ENCODE assay signal across 9 mouse cellular contexts in the genomic region with DNA sequence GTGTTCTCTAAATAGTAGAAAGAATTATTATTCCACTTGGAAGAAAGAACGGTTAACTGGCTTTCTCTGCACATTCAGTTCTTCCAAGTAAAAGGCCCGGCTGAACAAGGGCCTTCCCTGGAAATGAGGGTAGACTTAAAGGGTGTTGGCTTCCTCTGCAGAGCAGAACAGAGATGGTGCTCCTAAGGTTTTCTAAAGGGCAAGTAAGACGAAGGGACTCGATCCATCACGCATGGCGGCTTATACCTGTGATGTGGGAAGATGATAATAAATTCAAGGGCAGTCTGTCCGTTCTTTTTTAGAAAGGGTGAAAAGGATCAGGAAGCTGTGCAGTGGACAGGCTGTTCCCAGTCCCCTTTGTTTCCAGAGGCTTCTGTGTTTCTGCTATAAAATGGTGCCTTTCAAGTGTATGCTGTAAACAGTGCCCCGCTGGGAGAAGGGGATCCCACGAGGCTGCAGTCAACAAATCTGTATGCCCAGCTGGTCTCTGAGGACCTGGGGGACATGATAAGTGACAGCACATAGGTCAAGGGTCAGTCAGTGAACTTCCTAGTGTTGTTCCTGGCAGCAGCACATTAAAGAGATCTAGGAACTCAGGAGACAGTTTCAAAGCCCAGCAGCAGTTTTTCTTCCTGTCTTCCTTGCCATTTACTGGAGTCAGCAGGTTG. TPM values are rescaled to one million over a fixed set of nuclear protein-coding genes. Genes with fewer than 3 reads are reported as not detected.
A peak's percentile ranks its signal among the peaks of the same experiment; 100 is the strongest.
DNase-seq lines count a peak whose midpoint lies in the region; ATAC-seq and TF ChIP-seq lines count a peak whose summit lies in the region.
"Had no signal": no experiment of that assay in that cellular context is flagged by ENCODE, and none has a peak within 500 bp of the region (broad histone marks: within the 10 kb centered on the region; RNA-seq: fewer than 3 reads in every experiment).

No protein-coding gene starts in this region.

- no peak overlapping the region for H3K4me2 ChIP-seq in hindbrain, postnatal 0 days (ENCODE audit: low read depth, low read length)
- no peak overlapping the region for H3K4me2 ChIP-seq in lung, postnatal 0 days (replicated peaks; ENCODE audit: low read depth, low read length)
- H3K4me2 ChIP-seq: limb, embryonic 13.5 days had no signal

- 15% methylated on average over 9 of the region's 9 CpGs for WGBS in hindbrain, postnatal 0 days
- WGBS in lung, postnatal 0 days, result 35% methylated on average over 9 of the region's 9 CpGs

- no peak for TF ChIP-seq CTCF in hindbrain, postnatal 0 days (IDR thresholded peaks at IDR 0.05; ENCODE audit: low read depth)
- TF ChIP-seq CTCF in lung, postnatal 0 days (IDR thresholded peaks at IDR 0.05), result no peak

- no peak for TF ChIP-seq EP300 in lung, postnatal 0 days (IDR thresholded peaks at IDR 0.05)

- peak; percentile 51 to 78 for DNase-seq in heart, adult 18-20 months
- DNase-seq in heart, postnatal 25 days (ENCODE audit: low spot score), result no peak
- DNase-seq in hindbrain, postnatal 0 days (ENCODE audit: low spot score), result peak; percentile 73
- DNase-seq in lung, postnatal 0 days (ENCODE audit: low spot score), result peak; percentile 39
- DNase-seq in testis, postnatal 10 days (ENCODE audit: low spot score), result no peak
- no peak for DNase-seq in thymus, adult 18-20 months

- H3K9ac ChIP-seq in hindbrain, postnatal 0 days (replicated peaks; ENCODE audit: low read length), result no peak overlapping the region
- H3K9ac ChIP-seq in lung, postnatal 0 days (replicated peaks; ENCODE audit: low read depth), result no peak overlapping the region
- H3K9ac ChIP-seq: limb, embryonic 13.5 days had no signal

- no peaks in the 10 kb centered on the region for H3K9me3 ChIP-seq in hindbrain, postnatal 0 days (ENCODE audit: low read length)
- H3K9me3 ChIP-seq in lung, postnatal 0 days (ENCODE audit: low read length), result no peaks in the 10 kb centered on the region
- H3K9me3 ChIP-seq: limb, embryonic 13.5 days had no signal

- H3K4me3 ChIP-seq in brown adipose tissue, adult 24 weeks (ENCODE audit: insufficient read depth, low read depth, low read length), result no peak overlapping the region
- H3K4me3 ChIP-seq in hindbrain, postnatal 0 days (ENCODE audit: low read length), result no peak overlapping the region
- no peak overlapping the region for H3K4me3 ChIP-seq in lung, postnatal 0 days (ENCODE audit: low read depth, low read length)
- H3K4me3 ChIP-seq: limb, embryonic 13.5 days had no signal

- intact Hi-C loops in heart, postnatal 25 days (cut with DNase I), result no loop called here

- H3K27ac ChIP-seq in brown adipose tissue, adult 24 weeks (replicated peaks; ENCODE audit: low read depth, low read length), result peak overlapping the region; percentile 5; the same call in 1 of the 2 replicates
- peak overlapping the region; percentile 62 for H3K27ac ChIP-seq in hindbrain, postnatal 0 days
- H3K27ac ChIP-seq in lung, postnatal 0 days (ENCODE audit: low read length), result no peak overlapping the region
- H3K27ac ChIP-seq: limb, embryonic 13.5 days had no signal

- peaks cover 9% of the 10 kb centered on the region; the same call in 1 of the 2 replicates for H3K4me1 ChIP-seq in brown adipose tissue, adult 24 weeks (ENCODE audit: control insufficient read depth, insufficient read depth, insufficient read length, low read length)
- no peaks in the 10 kb centered on the region for H3K4me1 ChIP-seq in hindbrain, postnatal 0 days (ENCODE audit: insufficient read depth, low read length)
- peaks cover 2% of the 10 kb centered on the region; the same call in 1 of the 2 replicates for H3K4me1 ChIP-seq in lung, postnatal 0 days (ENCODE audit: insufficient read depth, low read depth, low read length)

- no peaks in the 10 kb centered on the region for H3K36me3 ChIP-seq in hindbrain, postnatal 0 days (ENCODE audit: insufficient read depth, low read length)
- no peaks in the 10 kb centered on the region for H3K36me3 ChIP-seq in lung, postnatal 0 days (ENCODE audit: insufficient read depth, low read length)
- H3K36me3 ChIP-seq: limb, embryonic 13.5 days had no signal

- H3K27me3 ChIP-seq in hindbrain, postnatal 0 days (ENCODE audit: insufficient read depth, low read length), result no peaks in the 10 kb centered on the region
- H3K27me3 ChIP-seq in lung, postnatal 0 days (replicated peaks; ENCODE audit: insufficient read depth, low read length), result no peaks in the 10 kb centered on the region
- H3K27me3 ChIP-seq: limb, embryonic 13.5 days had no signal

- peak; percentile 81; the same call in 1 of the 2 replicates for ATAC-seq in hindbrain, postnatal 0 days
- peak; percentile 47 for ATAC-seq in lung, postnatal 0 days
- no peak for ATAC-seq in monocyte, adult 5-6 weeks (replicated peaks; ENCODE audit: insufficient number of reproducible peaks, low FRiP score, low TSS enrichment, poor library complexity, severe bottlenecking)

RNA-seq across cellular contexts. Expression of gene Selenop, which starts 36.0 kb away (rescaled TPM):
- total RNA-seq in heart, adult 18-20 months (2021), result 100 to 1,000 TPM; 347 to 405 TPM
- 100 to 1,000 TPM; 344 to 347 TPM for total RNA-seq in heart, postnatal 25 days (2021)
- polyA plus RNA-seq in brown adipose tissue, adult 24 weeks (2012; ENCODE audit: insufficient read depth, insufficient read length, missing spikeins), result 768 and 1,045 TPM in 2 replicates
- 319 and 356 TPM in 2 replicates for total RNA-seq in hindbrain, postnatal 0 days (2014; rRNA removed)
- polyA plus RNA-seq in hindbrain, postnatal 0 days (2015; fragmentation: Nextera tagmentation; extraction: Ambion mirVana), result 283 and 310 TPM in 2 replicates
- 404 and 424 TPM in 2 replicates for polyA plus RNA-seq in lung, postnatal 0 days (2015; fragmentation: Nextera tagmentation; extraction: Ambion mirVana)
- 257 to 287 TPM (median 259 TPM) in 3 replicates for total RNA-seq in monocyte, adult 5-6 weeks (2017)

Comparison
In these comparisons a context has a peak if more than half of its experiments do, and no peak if none do; other contexts are left out.
1. DNase-seq: peak in heart, adult 18-20 months (2 of 2), hindbrain, postnatal 0 days (single experiment) and lung, postnatal 0 days (single experiment); none in heart, postnatal 25 days (single experiment), testis, postnatal 10 days (single experiment) and thymus, adult 18-20 months (0 of 2).